Mouse (Mus musculus) heart, postnatal 25 days (tissue): ENCODE measurements at regions not wholly inside any gene's neighbourhood (a gene's known extent, or its start where the extent isn't known, plus 50 kb on each side); places are given as distances from the start of the nearest gene placed in this dataset.

Experiments
- DNase-seq: peaks from one replicate; pipeline ENCODE4 v3.0.0; 2022; ENCODE audit warnings: low spot score
- intact Hi-C: fragments of 180-260 bp; cut with DNase I; formaldehyde crosslinking; loops from one replicate; pipeline ENCODE4 v1.15.1; 2025

DNA sequence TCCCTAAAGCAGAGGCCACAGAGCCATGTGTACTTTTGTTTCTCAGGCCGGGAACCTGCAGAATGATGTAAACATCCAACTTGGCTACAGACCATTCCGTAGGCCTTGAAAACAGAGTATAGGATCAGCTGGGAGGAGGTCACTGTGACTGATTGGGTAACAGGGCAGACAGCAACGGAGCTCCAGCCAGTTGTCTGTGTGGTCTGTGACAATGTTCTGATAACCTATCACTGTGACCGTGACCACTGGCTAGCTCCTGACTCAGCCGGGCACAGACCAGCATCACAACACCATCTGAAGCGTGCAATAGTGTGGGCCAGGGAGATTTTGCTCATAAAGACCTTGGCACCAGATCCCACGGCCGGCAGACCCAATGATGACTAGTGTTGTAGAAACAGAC is 164.3 kb downstream of the Mycn start:
- DNase-seq: no peak
- intact Hi-C loops: no loop called here

DNA sequence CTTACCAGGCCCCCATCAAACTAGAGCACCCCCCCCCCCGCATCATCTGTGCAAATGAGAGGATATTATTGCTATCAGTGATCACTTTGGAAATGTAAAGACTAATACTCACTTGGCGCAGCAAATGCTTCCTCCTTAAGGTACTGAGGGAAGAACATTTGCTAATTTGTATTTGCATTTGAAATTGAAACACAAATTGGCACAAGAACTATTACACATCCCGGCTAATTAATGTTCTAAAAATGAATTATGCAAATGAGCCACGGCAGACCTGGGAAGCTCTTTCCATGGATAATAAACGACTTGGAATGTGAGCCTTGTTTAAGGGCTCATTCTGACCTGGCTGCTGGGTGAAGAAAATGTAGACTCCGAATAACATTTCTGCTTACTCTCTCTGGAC is 164.9 kb downstream of the Mycn start:
- intact Hi-C loops: no loop called here
- no peak for DNase-seq

DNA sequence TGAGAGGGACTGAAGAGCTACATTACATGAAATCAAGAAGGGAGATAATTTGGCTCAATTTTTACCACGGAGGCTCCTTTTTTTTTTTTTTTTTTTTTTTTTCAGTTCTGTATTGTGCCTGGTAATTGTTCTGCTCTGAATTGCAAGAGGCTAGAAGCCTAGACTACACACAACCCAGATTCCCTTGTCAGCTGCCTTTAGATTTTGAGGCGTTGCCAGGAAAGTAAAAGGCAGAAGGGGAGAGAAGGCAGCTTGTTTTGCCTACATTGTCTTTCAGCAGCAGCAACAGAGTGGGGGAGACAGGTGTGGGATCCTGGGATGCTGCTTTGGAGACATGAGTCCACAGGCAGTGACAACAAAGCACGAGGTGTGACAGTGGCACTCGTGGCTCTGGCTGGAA is 170.7 kb downstream of the Mycn start:
- intact Hi-C loops: no loop called here
- DNase-seq: no peak

DNA sequence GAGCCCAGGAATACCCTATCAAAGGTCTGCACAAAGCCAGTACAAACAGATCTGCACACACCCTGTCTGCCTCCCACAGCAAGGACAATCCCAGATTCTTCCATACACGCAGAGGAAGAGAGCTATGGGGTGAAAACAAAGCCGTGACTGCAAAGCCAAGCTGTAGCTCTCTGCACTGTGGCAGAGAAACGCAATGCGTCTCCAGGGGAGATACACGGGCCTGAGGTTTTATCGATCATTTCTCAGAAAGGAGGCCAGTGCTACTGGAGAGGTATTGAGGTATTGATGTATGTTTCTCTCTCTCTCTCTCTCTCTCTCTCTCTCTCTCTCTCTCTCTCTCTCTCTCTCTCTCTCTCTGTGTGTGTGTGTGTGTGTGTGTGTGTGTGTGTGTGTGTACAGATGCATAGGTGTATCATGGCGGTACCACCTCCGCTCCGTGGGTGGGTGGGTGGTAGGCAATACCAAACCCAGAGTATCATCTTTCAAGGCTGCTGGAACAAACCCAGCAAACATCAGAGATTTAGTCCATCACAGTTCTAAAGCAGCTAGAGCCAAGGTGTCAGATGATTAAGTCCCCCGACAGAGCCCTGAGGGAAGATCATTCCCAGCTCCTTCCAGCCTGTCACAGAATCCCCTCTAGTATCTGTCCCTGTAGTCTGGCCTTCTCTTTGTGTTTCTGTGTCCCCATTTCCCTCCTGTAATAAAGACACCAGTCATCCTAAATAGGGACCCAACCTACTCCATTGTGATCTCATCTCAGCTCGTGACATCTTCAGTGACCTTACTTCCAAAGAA is 175.0 kb downstream of the Mycn start:
- DNase-seq: no peak
- intact Hi-C loops: no loop called here

DNA sequence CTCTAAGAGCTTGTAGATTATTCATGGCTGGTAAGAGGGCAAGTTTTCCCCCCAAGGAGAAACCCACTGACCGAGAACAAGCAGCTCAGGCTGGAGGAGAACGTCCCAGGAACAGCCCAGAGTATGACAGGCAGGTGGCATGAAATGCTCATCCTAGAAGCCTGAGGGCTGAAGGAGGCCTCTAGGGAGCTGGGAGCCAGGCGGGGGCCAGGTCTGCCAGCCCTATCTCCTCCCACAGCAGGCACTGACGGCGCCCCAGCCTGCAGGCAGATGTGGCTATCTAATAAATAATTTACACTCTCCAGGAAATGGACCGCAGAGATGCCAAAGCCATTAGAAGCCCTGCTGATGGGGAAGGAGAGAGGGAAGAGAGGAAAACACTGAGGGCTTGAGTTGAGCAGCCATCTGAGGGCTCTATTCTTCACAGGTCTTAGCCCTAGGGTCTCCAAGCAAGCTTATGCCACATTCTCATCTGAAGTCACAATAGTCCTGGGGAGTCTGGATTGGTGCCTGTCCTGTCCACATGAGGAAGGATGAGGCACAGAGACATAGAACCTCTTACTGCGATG is 176.1 kb downstream of the Mycn start:
- DNase-seq: no peak
- intact Hi-C loops: no loop called here

DNA sequence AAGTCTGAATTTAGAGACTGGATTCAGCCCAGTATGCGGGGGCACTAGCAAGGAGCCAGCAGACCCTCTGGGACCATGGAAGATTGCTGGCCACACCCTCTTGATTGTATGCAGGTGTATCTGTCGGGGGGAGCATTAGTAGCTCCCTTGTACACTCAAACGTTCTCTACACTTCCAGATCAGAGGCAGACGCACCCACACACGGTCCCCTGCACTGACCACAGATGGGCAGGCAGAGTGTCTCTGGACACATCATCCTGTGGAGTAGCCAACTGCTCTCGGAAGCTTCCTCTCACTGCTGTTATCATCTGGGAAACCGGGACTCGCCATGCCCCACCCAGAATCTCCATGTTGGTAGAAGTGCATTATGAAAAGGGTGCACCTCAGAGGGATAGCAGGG is 176.7 kb downstream of the Mycn start:
- no peak for DNase-seq
- intact Hi-C loops: no loop called here

DNA sequence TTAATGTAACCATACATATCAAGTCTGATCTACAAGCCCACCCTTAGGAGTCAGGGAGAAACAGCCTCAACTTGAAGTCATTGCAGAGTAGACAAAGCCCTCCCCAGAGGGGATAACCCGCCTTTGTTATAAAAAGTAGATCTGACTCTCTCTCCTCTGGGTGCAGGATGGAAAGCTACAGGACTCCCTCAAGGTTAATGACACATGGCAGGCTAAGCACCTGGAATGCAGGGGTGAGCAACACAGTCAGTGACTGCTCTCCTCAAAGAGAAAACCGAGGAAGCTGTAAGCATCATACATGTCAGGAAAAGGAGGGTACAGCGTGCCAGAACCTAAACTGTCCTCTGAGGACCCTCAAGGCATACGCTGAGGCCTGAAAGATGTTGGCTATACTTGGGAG is 177.1 kb downstream of the Mycn start:
- DNase-seq: no peak
- intact Hi-C loops: no loop called here

DNA sequence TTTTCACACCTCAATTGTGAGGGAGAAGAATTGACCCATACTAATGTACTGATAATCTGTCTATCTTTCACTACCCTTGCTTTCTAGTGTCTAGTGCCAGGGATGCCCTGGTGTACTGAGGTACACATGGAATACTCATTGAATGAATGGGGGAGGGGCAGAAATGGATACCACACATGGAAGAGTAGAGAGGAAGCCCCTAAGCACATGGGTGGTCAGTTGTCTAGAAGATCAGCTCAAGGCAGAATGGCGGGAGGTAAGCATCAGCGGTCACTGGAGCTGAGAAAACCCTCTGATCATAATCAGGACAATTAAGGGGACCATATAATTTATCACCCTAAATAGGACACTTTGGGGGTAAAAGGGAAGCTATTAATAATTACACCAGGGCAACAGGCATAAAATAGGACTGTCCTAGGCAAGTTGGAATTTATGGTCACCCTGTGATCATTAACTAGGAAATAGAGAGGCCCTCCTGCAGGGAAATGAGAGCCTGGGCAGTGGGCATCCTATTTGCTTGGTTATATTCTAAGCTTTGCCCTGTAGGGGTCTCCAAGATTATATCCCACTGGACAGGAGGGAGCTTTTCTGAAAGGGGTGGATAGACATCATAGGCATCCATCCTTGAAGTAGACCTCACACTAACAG is 185.3 kb downstream of the Mycn start:
- intact Hi-C loops: no loop called here
- DNase-seq: no peak

DNA sequence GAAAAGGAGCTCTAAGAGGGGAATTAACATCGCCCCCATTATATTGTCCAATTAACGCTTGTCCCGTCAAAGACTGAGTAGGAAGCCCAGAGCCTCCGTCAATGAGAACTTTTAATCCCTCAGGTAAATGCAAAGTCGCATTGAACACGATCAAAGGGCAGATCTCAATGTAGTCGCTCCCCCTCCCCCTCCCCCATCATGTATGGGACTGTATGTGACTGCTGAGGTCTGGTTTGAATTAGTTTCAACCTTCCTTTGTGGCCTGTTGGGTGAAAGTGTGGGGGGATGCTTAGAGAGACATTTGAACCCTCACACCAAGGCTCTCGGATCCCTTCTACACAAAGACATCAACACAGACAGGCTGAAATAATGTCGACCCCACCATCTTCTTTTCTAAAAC is 187.9 kb downstream of the Mycn start:
- DNase-seq: no peak
- intact Hi-C loops: no loop called here

DNA sequence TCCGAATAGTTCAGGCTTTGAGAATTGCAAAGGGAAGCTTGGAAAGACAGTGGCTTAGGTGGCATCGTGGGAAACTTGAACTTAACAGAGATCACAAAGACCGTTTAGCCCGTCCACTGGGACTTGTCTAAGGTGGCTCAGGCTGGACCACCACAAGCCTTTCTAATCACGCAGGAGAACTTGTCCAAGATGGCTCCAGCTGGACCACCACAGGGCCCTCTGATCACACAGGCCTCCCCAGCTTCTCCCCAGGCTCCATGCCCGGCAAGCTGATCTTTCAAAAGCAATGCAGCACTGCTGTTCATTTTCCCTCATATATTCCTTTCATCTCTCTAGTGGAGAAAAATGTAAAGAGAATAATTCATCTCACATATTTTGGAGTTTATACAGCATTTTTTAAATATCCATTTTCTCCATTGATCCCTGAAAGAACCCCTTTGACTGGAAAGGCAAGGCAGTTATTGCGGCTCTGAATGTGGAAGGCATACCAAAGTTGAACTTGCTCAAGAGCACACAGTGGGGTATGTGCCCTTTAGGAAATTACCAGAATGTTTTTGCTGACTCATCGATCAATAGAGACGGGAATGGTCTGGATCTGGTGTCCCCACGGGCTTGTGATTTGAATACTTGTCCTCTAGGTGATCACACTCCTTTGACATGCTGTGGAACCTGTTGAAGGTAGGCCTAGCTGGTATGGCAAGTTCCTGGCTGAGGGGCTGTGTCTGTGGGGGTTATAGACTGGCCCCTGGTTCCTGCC is 189.9 kb downstream of the Mycn start:
- no peak for DNase-seq
- intact Hi-C loops: no loop called here

DNA sequence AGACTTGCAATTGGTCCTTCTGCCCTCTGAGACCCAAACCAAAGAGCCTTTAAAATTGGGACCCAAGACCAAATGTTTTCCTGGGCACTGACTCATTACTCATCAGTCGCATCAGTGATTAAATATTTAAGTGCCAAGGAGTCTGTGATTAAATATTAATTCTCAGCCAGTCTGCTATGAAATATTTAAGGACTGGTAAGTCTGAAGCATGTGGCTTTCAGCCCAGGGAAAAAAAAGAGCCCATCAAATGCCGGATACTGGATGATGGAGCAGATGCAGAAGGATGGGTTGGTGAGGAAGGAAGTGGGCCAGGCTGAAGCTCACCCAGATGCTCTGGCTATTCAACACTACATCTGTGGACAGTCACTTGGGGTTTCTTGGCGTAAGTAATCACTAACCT is 192.0 kb downstream of the Mycn start:
- DNase-seq: no peak
- intact Hi-C loops: no loop called here

DNA sequence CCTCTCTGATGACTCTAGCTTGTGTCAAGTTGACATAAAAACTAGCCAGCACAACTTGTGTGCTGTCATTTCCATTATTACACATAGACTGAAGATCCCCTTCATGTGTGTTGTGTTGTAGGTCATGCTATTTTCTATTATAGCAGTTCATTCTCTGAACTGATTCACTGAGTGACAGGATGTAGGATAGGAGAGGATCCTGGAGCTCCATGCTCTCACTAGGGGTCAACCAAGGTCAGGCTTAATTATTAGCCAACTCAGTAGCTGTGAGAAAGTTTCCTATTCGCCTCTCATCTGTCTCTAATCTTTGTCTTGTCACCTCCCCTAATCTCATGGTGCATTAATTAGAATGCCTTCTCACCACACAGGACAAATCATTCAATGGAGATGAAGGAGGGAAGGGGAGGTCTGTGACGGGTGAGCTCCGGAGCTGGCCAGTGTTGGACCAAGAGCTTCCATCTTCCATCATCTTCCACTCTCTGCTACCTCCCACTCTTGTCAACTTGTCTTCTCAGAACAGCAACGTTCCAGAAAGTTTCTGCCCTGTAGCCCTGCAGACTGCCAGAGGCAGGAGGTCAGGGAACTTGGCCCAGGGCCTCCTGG is 194.8 kb downstream of the Mycn start:
- DNase-seq: no peak
- intact Hi-C loops: no loop called here

DNA sequence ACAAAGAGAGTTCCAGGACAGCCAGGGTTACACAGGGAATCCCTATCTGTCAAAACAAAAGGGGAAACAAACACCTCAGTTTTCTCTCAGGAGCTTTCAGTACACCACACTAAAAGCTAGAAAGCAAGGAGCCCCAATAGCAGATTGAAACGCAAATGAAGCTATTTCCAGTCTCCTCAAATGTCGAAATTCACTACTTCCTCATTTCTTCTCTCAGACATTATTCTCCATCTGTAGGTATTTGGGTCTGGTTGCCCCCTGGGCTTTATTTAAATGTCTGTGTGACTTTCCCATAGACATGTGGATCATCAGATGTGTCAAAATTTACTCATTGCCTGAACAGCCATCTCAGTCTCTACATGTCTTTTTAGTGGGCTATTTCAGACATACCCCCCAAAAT is 197.2 kb downstream of the Mycn start:
- no peak for DNase-seq
- intact Hi-C loops: no loop called here

DNA sequence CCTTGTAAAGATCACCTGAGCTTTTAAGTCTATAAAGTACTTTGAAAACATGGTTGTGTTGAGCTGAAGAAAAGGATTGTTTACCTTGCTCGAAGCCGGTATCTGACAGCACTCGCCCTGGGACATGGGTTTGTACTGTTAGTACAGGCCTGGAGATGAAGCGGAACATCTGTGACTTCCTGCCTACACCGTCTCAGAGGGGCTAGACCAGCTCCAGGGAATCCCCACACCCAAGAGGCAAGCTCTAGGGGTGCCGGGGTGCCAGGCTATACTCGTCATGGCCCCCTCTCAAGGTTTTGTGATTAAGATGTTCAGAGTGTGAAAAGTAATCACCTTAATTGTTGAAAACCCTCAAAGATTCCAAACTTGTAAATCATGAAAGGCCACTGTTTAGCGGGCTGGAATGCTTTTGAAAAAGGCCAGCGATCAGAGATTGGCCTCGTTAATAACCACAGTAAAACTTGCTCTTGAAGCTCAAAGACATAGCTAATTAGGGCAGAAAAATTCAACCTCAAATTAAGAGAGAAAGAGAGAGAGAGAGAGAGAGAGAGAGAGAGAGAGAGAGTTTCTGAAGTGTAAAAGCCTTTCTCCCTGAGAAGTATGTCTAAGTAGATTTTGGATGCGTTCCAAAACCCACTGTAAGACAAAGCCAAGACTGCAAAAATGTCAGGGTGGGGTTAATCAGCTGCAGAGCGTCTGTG is 202.9 kb downstream of the Mycn start:
- no peak for DNase-seq
- intact Hi-C loops: no loop called here

DNA sequence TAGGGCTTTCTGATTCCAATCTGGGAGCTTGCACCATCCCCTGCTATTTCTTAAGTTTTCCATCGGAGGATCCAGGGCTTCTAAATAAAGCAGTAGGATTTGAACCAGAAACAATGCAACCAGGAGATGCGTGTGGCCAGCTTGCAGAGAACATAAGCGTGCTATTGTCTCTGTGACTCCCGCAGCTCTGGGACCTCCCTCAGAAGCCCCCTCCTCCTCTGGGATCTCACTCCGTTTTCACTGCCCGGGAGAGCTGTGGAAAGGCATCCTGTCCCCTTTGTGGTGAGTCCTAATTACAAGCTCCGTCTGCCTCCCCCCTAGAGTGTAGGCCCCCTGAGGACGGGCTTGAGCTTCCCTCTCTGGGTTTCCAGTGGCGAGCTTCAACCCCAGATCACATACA is 215.9 kb downstream of the Mycn start:
- intact Hi-C loops: no loop called here
- DNase-seq: no peak

DNA sequence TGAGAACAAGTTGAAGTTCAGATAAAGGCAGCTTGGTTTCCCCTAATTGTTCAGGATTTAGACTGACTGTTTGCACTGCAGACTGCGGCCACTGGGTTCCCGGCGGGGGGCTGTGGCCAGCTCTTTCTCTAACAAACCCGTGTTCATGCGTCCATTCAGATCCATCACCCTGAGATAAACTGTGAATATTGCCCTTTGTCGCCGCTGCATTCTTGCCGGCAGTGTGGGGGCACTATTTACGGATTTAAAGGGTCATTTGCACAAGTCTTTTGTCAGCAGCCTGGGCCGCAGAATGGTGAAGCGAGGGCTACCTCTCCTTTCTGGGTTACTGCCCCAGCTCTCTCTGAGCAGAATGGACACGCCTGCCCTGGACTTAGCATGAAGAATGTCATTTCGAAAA is 216.6 kb downstream of the Mycn start:
- DNase-seq: no peak
- intact Hi-C loops: no loop called here

DNA sequence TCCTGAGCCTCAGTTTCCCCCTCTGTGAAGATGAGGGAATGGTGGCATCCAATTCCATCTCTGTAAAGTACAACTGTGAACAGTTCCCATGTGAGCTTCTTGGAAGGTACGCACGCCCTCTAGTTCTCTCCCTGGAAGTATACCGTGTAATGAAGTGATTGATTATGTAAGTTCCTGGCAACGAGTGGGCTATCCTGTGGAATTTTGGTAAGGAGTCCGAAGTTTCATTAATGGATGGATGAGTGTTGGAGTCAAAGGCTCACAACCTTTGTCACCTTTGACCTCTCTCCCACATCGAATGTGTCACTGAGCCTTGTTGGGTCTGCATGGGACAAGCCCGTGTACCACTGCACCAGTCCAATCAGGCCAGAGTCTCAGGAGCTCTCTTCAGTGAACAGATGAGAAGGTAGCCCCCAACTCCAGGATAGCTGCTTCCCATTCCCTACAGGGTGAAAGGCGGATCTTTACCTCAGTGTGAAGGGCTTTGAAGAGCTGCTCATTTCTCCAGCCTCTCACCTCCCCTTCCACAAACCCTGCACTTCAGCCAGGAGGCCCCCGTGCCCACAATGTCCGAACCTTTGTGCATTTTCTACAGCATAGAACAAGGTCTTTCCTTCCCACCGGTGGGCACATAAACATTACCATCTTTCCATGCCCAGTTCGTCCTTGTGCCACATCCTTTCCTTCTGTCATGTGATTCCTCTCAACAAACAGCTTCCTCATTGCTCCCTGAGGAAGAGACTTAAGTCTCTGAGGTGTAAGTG is 217.8 kb downstream of the Mycn start:
- no peak for DNase-seq
- intact Hi-C loops: no loop called here

DNA sequence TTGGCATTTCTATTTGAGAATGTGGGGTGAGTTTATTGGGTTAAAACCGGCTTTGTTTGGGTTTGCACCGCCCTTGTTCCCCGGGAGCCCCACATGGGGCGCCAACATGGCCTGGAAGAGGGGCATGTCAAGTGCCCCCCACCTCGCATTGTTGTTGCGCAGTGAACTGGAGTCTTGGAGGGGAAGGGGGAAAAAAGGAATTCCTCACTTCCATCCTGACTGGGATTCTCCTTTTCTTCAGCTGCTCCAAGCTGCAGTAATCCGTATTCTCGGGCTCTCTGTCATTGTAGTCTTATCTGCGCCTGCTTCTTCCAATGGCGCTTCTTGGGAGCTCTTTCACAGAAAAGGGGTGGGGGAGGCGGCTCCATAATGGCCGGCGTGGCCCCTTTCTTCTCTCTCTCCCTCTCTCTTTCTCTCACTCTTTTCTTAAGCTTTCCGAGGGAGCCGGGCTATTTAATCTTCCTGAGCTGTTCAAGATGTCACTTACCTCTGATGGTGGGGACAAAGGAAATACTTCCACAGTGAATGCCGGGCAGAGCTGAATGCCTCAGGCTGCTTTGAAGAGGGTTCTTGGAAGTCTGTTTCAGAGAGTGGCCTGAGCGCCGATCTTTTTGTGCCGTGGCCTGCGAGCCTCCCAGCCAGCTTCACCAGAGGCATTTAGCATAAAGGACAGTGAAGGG is 218.6 kb downstream of the Mycn start:
- no peak for DNase-seq
- intact Hi-C loops: no loop called here

DNA sequence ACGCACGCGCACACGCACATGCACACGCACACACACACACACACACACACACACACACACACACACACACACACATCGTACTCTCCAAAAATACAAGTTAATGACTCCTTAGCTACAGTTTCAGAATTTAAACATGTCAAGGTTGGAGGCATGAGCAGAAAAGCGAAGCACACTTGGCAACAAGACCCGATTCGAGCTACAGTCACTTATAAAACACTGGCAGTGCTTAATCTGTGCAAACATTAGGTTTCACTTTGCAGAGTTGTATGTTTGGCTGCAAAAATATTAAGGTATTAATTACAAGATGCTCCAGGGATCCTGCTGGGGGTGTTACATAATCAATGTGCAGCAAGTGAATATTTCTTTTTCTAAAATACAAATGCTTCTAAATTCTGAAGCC is 225.0 kb downstream of the Mycn start:
- intact Hi-C loops: no loop called here
- DNase-seq: no peak
